Mouse (Mus musculus): ENCODE measurements around the gene Il18rap. TPM values are rescaled to one million over a fixed set of nuclear protein-coding genes. Genes with fewer than 3 reads are reported as not detected.

Gene Il18rap
- polyA plus RNA-seq, 1 experiment from 2014 or later = 0.09 TPM

DNA sequence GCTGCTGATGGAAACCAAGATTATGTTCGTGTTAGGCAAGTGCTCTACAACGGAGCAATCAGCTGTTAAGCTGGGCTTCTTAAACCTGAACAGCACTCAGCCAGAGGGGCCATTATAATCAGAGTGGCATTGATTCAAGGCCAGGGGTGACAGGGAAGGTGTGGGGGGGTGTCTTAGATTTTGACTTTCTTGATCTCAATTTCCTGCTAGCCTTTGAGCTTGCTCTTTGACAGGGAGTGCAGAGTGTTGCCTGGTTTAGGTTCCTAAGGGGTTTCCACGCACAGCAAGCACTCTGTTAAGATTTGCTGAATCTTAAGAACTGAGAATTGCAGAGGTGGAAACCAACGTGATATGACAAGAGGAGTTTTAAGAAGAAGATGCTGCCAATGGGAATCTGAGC is 38.4 kb upstream of the Il18rap start:
- no peaks in the 10 kb centered on the region for H3K36me3 ChIP-seq (ENCODE audit: control insufficient read depth, insufficient read depth, low read length)
- no peak overlapping the region for H3K9ac ChIP-seq (ENCODE audit: low read depth, low read length)
- no peaks in the 10 kb centered on the region for H3K27me3 ChIP-seq (ENCODE audit: control insufficient read depth, insufficient read depth, low read length)
- no peaks in the 10 kb centered on the region for H3K9me3 ChIP-seq (ENCODE audit: control insufficient read depth, low read length)
- no peaks in the 10 kb centered on the region for H3K4me1 ChIP-seq (ENCODE audit: control insufficient read depth, insufficient read depth, low read length)
- no peak overlapping the region for H3K4me3 ChIP-seq (ENCODE audit: low read length)
- no peak overlapping the region for H3K4me2 ChIP-seq (replicated peaks; ENCODE audit: low read depth, low read length)
- ATAC-seq (ENCODE audit: low FRiP score, low TSS enrichment) = no peak
- 63% methylated on average over 4 of the region's 4 CpGs for WGBS
- no peak overlapping the region for H3K27ac ChIP-seq (ENCODE audit: low read depth, low read length)

DNA sequence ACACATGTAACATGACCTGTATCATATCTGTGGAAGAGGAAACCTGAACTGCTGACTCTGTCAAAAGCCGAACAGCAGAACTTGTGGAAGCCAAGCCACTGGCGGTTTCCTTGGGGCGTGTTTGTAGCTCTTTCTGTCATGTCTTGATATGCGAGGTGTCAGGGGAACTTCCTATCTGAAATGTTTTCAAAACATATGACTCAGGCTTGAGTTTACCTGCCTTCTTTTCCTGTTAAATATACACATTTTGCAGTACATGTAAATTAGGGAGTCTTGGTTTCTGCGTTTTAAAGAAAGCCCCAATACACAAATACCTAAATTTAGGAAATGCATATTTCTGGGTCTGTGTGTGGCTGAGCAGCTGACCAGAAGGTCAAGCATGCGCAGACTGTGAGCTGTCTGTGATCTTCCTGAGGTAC is 35.6 kb upstream of the Il18rap start:
- H3K4me3 ChIP-seq (ENCODE audit: low read length) = no peak overlapping the region
- H3K9me3 ChIP-seq (ENCODE audit: control insufficient read depth, low read length) = no peaks in the 10 kb centered on the region
- no peak overlapping the region for H3K4me2 ChIP-seq (replicated peaks; ENCODE audit: low read depth, low read length)
- 41% methylated on average over 6 of the region's 6 CpGs for WGBS
- no peak overlapping the region for H3K9ac ChIP-seq (ENCODE audit: low read depth, low read length)
- no peak for ATAC-seq (ENCODE audit: low FRiP score, low TSS enrichment)
- no peaks in the 10 kb centered on the region for H3K27me3 ChIP-seq (ENCODE audit: control insufficient read depth, insufficient read depth, low read length)
- no peaks in the 10 kb centered on the region for H3K36me3 ChIP-seq (ENCODE audit: control insufficient read depth, insufficient read depth, low read length)
- H3K27ac ChIP-seq (ENCODE audit: low read depth, low read length) = no peak overlapping the region
- H3K4me1 ChIP-seq (ENCODE audit: control insufficient read depth, insufficient read depth, low read length) = no peaks in the 10 kb centered on the region

DNA sequence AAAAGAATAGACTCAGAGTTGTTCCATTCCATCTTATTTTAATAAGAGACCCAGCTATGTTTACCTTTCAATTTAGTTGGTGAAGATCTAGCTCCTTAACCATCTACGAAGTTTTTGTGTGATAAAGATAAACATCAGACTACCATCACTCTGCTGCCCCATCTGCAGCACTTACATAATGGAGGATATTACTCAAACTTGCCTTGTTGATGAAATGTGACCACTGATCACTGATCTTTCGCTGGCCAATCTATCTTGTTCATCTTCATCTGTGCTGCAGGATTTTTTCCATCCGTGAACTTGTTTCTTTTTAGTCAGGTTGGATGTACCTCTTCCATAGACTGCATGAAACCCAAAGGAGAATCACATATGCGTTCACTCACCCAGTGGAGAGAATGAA is 20.6 kb upstream of the Il18rap start:
- Histone ChIP-seq H3K27ac (ENCODE audit: low read depth, low read length) (no peak overlapping the region), H3K9ac (ENCODE audit: low read depth, low read length) (no peak overlapping the region)
- 88% methylated on average over 4 of the region's 4 CpGs for WGBS

DNA sequence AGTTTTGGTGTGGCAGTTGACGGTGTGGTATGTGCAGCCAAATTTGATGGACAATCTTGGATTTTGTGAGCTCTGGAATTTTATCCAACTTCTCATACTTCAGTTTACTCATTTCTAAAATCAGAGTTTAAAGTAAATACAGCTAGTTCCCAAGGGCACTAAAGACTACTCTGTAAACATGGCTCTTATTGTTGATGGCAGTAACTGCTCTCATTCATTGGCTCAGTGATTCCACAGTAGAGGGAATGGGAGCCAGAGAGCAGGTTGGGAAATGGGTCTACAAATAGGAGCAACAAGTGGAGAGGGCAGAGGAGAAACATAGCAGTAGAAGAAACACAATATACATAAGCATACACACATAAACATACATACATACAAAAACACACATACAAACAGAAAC is 15.5 kb upstream of the Il18rap start:
- Histone ChIP-seq H3K4me3 (ENCODE audit: low read length) (no peak overlapping the region), H3K4me1 (ENCODE audit: control insufficient read depth, insufficient read depth, low read length) (no peaks in the 10 kb centered on the region), H3K9ac (ENCODE audit: low read depth, low read length) (no peak overlapping the region), H3K27ac (ENCODE audit: low read depth, low read length) (no peak overlapping the region), H3K9me3 (ENCODE audit: control insufficient read depth, low read length) (no peaks in the 10 kb centered on the region), H3K4me2 (replicated peaks; ENCODE audit: low read depth, low read length) (no peak overlapping the region), H3K36me3 (ENCODE audit: control insufficient read depth, insufficient read depth, low read length) (no peaks in the 10 kb centered on the region), H3K27me3 (ENCODE audit: control insufficient read depth, insufficient read depth, low read length) (no peaks in the 10 kb centered on the region)
- WGBS = 89% methylated on average over 1 of the region's 1 CpGs
- ATAC-seq (ENCODE audit: low FRiP score, low TSS enrichment) = no peak

More for the DNA sequence above, 20.6 kb upstream of the Il18rap start:
- H3K4me1 ChIP-seq (ENCODE audit: control insufficient read depth, insufficient read depth, low read length) = no peaks in the 10 kb centered on the region
- H3K27me3 ChIP-seq (ENCODE audit: control insufficient read depth, insufficient read depth, low read length) = no peaks in the 10 kb centered on the region
- ATAC-seq (ENCODE audit: low FRiP score, low TSS enrichment) = no peak
- H3K36me3 ChIP-seq (ENCODE audit: control insufficient read depth, insufficient read depth, low read length) = no peaks in the 10 kb centered on the region
- H3K4me2 ChIP-seq (replicated peaks; ENCODE audit: low read depth, low read length) = no peak overlapping the region
- no peaks in the 10 kb centered on the region for H3K9me3 ChIP-seq (ENCODE audit: control insufficient read depth, low read length)
- no peak overlapping the region for H3K4me3 ChIP-seq (ENCODE audit: low read length)

DNA sequence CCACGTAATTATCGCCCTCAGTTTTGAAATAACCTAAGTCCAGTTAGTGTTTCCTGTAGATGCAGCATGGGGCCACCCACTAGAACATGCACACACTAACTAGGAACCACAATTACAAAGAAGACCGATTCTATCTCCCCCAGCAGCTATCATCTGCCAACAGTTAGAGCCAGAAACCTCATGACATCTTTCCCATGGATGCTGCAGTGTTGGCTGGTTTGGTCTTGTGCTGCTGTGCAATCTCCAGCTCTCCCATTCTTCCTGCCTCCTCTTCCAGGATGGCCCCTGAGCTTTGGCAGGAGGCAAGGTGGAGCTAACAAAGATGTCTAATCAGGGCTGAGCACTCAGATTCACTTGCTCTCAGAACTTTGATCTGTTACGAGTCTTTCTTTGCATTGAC is 14.0 kb upstream of the Il18rap start:
- Histone ChIP-seq H3K36me3 (ENCODE audit: control insufficient read depth, insufficient read depth, low read length) (no peaks in the 10 kb centered on the region), H3K4me3 (ENCODE audit: low read length) (no peak overlapping the region), H3K9ac (ENCODE audit: low read depth, low read length) (no peak overlapping the region), H3K27ac (ENCODE audit: low read depth, low read length) (no peak overlapping the region), H3K27me3 (ENCODE audit: control insufficient read depth, insufficient read depth, low read length) (no peaks in the 10 kb centered on the region), H3K4me2 (replicated peaks; ENCODE audit: low read depth, low read length) (no peak overlapping the region), H3K4me1 (ENCODE audit: control insufficient read depth, insufficient read depth, low read length) (no peaks in the 10 kb centered on the region), H3K9me3 (ENCODE audit: control insufficient read depth, low read length) (no peaks in the 10 kb centered on the region)
- WGBS = 93% methylated on average over 4 of the region's 4 CpGs
- ATAC-seq (ENCODE audit: low FRiP score, low TSS enrichment) = no peak

DNA sequence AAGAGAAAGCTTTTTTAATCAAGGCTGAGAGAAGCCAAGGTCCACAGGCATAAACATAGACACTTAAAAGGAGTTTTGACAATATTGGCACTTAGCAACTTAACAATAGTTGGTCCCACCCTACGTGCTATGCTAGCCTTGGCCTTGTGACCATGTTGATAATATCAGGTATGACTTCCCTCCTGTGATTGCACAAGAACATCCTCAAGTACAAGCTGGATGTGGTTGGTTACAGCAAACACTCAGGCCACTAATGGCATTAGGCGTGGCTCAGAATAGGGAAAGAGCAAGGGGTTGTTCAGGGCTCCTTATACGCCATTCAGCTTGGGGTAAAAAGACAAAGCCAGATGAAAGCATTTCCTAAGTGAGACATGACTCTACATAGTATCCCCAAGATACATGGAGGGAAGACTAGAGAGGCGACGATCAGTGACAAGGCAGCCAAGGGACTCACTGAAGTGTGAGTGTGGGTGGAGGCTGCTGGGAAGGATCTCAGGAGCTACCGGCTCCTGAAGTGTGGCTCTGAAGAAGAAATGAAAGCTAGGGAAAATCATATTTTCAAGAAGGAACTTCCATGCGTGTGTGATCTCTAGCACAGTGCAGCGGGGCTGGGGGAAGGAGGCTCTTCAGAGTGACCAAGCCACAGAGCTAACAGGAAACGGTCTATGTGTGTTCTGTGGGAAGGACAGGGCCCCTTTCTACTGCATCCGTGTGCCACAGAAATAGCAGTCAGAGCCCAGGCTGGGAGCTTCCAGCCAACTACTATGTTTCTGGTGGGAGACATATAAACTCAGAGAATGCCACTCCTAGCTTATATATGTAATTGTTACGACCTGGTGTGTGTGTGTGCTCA is 13.4 kb upstream of the Il18rap start:
- H3K4me2 ChIP-seq (replicated peaks; ENCODE audit: low read depth, low read length) = no peak overlapping the region
- no peaks in the 10 kb centered on the region for H3K9me3 ChIP-seq (ENCODE audit: control insufficient read depth, low read length)
- WGBS = 87% methylated on average over 11 of the region's 11 CpGs
- H3K9ac ChIP-seq (ENCODE audit: low read depth, low read length) = no peak overlapping the region
- H3K4me1 ChIP-seq (ENCODE audit: control insufficient read depth, insufficient read depth, low read length) = no peaks in the 10 kb centered on the region
- no peak for ATAC-seq (ENCODE audit: low FRiP score, low TSS enrichment)
- H3K36me3 ChIP-seq (ENCODE audit: control insufficient read depth, insufficient read depth, low read length) = no peaks in the 10 kb centered on the region
- H3K27me3 ChIP-seq (ENCODE audit: control insufficient read depth, insufficient read depth, low read length) = no peaks in the 10 kb centered on the region
- H3K27ac ChIP-seq (ENCODE audit: low read depth, low read length) = no peak overlapping the region
- H3K4me3 ChIP-seq (ENCODE audit: low read length) = no peak overlapping the region

DNA sequence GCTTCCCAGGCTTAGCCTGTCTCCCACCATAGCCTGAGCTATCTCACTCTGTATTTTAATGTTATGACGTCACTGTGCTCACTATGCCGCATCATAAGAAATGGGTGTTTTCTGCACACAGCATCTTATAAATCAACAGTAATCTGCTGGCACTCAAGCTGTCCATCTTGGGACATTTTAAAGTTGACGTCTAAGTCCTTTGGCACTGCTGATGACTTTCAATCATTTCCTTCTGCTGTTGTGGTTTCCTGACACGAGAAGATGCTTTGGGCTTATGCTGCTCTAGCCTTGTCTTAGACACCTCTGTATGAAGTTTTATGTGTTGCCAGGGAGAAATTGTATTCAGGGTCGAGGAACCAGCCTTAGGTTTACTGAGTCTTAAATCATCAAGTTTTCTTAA is 10.6 kb upstream of the Il18rap start:
- Histone ChIP-seq H3K27me3 (ENCODE audit: control insufficient read depth, insufficient read depth, low read length) (no peaks in the 10 kb centered on the region), H3K27ac (ENCODE audit: low read depth, low read length) (no peak overlapping the region), H3K36me3 (ENCODE audit: control insufficient read depth, insufficient read depth, low read length) (no peaks in the 10 kb centered on the region), H3K9me3 (ENCODE audit: control insufficient read depth, low read length) (no peaks in the 10 kb centered on the region), H3K9ac (ENCODE audit: low read depth, low read length) (no peak overlapping the region), H3K4me3 (ENCODE audit: low read length) (no peak overlapping the region), H3K4me2 (replicated peaks; ENCODE audit: low read depth, low read length) (no peak overlapping the region), H3K4me1 (ENCODE audit: control insufficient read depth, insufficient read depth, low read length) (no peaks in the 10 kb centered on the region)
- 62% methylated on average over 5 of the region's 5 CpGs for WGBS
- ATAC-seq (ENCODE audit: low FRiP score, low TSS enrichment) = no peak

DNA sequence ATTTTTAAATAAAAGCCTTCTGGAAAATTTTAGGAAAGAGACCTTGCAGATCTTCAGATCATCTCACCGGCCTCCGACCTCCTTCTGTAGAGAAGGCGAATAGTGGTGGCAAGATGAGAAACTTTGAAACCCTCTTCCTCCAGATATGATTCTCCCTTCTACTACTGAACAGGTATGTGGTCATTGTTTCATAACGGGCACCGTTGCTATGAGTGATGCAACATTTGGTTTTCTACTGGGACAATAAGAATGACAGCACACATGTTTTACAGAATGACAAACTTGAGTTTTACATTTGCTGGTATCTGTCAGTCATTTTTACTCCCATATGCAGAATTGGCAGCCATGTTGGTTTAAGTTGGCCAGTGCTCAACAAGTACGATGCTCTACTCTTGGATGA is 1.2 kb downstream of the Il18rap start:
- no peak for ATAC-seq (ENCODE audit: low FRiP score, low TSS enrichment)
- Histone ChIP-seq H3K36me3 (ENCODE audit: control insufficient read depth, insufficient read depth, low read length) (no peaks in the 10 kb centered on the region), H3K4me1 (ENCODE audit: control insufficient read depth, insufficient read depth, low read length) (no peaks in the 10 kb centered on the region), H3K9me3 (ENCODE audit: control insufficient read depth, low read length) (0 out of 2 replicates have a peak, but pooled peaks cover 3% of the 10 kb centered on the region), H3K9ac (ENCODE audit: low read depth, low read length) (no peak overlapping the region), H3K4me3 (ENCODE audit: low read length) (no peak overlapping the region), H3K27ac (ENCODE audit: low read depth, low read length) (no peak overlapping the region), H3K4me2 (replicated peaks; ENCODE audit: low read depth, low read length) (no peak overlapping the region), H3K27me3 (ENCODE audit: control insufficient read depth, insufficient read depth, low read length) (no peaks in the 10 kb centered on the region)
- 91% methylated on average over 6 of the region's 6 CpGs for WGBS

DNA sequence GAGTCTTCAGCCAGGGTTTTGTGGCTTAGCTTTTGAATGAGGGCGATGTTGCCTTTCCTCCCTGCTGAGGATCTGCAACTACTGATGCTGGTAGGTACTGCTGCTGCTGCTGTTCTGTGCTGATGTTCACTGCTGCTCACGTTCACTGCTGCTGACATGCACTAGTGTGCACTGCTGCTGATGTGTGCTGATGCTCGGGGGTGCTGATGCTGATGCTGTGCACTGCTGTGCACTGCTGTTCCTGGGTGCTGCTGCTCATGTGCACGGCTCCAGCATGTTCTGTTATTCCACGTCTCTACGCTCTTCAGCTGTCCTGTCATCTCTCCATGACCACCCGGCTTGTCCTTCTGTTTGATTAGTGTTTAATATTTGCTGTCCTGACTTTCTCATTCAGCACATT is 7.8 kb downstream of the Il18rap start:
- no peak overlapping the region for H3K27ac ChIP-seq (ENCODE audit: low read depth, low read length)
- 86% methylated on average over 7 of the region's 7 CpGs for WGBS
- H3K9ac ChIP-seq (ENCODE audit: low read depth, low read length) = no peak overlapping the region
- ATAC-seq (ENCODE audit: low FRiP score, low TSS enrichment) = no peak
- H3K4me1 ChIP-seq (ENCODE audit: control insufficient read depth, insufficient read depth, low read length) = no peaks in the 10 kb centered on the region
- no peaks in the 10 kb centered on the region for H3K36me3 ChIP-seq (ENCODE audit: control insufficient read depth, insufficient read depth, low read length)
- H3K27me3 ChIP-seq (ENCODE audit: control insufficient read depth, insufficient read depth, low read length) = no peaks in the 10 kb centered on the region
- H3K4me3 ChIP-seq (ENCODE audit: low read length) = no peak overlapping the region
- H3K9me3 ChIP-seq (ENCODE audit: control insufficient read depth, low read length) = no peaks in the 10 kb centered on the region
- H3K4me2 ChIP-seq (replicated peaks; ENCODE audit: low read depth, low read length) = no peak overlapping the region

Data from kidney, embryonic 14.5 days (tissue).